Mouse (Mus musculus): ENCODE results near the gene Mfsd5. TPM values are rescaled to one million over a fixed set of nuclear protein-coding genes. Genes with fewer than 3 reads are reported as not detected.

The Mfsd5 gene
- total and polyA plus RNA-seq, 2 experiments from 2014 or later, result 59.3 to 63.5 TPM

DNA sequence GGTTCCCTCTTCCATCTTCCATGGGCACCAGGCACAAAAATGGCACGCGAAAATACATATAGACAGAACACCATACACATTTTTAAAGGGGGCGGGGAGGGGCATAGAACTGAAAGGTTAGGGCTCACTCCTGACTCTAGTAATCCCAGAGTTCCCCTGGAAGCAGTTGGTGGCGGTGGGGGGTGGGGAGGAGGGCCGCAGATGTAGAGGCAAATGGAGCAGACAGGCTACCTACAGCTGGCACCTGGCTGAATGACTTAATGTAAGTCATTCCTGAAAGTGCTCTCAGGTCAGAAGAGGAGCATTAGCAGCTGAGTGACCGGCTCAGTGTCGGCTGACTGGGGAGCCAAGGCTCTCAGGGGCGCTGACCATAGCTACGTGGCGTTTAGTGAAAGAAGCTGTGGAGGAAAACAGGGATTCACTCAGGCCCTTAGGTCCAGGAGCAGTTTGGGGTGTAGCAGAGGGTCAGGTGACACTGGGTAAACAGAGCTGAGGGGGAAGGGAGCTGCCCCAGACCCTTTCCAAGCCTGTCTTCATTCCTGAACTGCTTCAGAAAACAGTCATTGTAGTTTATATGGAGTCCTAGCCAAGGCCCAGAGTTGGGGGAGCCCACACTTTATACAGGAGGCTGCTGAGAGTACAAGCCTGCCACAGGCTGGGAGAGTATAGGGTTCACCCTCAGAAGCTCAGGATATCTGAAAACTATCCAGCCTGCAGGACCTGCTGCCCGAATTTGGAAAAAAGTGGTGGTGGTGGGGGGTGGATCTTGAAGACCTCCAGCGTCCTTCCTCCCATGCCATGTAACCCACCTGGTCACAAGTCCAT, 36.6 kb upstream of the Mfsd5 start:
- no peak for ATAC-seq (ENCODE audit: low FRiP score)
- Histone ChIP-seq H3K9me3 (ENCODE audit: low read length) (no peaks in the 10 kb centered on the region), H3K27ac (ENCODE audit: low read depth, low read length) (no peak overlapping the region), H3K4me2 (ENCODE audit: low read depth, low read length, poor library complexity, severe bottlenecking) (no peak overlapping the region), H3K36me3 (ENCODE audit: insufficient read depth, low read length) (no peaks in the 10 kb centered on the region), H3K9ac (replicated peaks; ENCODE audit: low read length, poor library complexity, severe bottlenecking) (no peak overlapping the region), H3K4me1 (ENCODE audit: insufficient read depth, low read length) (peaks cover 8% of the 10 kb centered on the region; the same call in 1 of the 2 replicates), H3K27me3 (ENCODE audit: insufficient read depth, low read length) (peaks cover 16% of the 10 kb centered on the region), H3K4me3 (ENCODE audit: low read depth, low read length) (no peak overlapping the region)
- 38% methylated on average over 12 of the region's 12 CpGs for WGBS
- no peak for TF ChIP-seq CTCF (IDR thresholded peaks at IDR 0.05)
- no peak for DNase-seq (ENCODE audit: low spot score)

DNA sequence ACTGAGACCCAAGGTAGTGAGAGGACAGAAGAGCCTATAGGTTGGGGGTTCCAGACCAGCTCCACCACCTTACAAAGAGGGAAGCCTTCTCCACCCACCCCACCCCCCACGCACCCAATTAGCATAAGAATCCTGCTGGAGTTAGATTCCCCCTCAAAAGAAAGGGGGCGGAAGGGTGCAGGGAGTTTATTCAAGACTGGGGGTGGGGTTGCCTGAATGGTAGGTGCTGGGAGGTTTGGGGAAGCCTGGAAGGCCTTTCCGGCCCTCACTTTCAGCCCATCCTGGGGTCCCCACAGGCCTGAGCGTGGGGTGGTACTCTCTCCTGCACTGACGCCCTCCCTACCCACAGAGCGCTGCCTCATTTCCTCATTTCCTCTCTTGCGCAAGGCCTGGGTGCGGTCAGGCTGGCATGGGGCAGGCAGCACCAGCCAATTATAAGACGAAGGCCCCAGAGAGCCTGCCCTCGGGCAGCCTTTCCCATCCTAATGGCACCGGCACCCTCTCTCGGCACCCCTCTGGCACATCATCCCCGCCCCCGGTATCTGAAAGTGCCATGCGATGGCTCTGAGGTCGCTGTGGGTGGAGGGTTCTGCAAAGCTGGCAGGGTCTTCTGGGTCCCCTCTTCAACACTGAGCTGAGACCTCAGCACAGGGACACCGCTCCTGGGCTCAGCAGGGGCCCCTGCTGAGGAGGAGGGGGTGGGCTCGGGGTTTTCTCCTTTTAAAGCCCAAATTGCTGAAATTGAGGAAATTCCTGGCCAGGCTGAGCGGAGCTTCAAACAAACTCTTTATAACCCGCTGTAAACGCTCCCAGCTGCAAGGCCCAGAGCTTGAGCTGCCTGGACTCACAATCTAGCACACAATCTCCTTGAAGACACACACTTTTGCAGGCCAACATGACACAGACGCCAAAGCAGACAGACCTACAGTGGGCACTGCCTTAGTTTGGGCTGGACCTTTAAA, 35.7 kb upstream of the Mfsd5 start:
- peak overlapping the region; percentile 33; the same call in 1 of the 2 replicates for H3K9ac ChIP-seq (replicated peaks; ENCODE audit: low read length, poor library complexity, severe bottlenecking)
- no peaks in the 10 kb centered on the region for H3K36me3 ChIP-seq (ENCODE audit: insufficient read depth, low read length)
- no peaks in the 10 kb centered on the region for H3K9me3 ChIP-seq (ENCODE audit: low read length)
- peaks cover 16% of the 10 kb centered on the region for H3K27me3 ChIP-seq (ENCODE audit: insufficient read depth, low read length)
- H3K4me1 ChIP-seq (ENCODE audit: insufficient read depth, low read length), result peaks cover 8% of the 10 kb centered on the region; the same call in 1 of the 2 replicates
- H3K4me3 ChIP-seq (ENCODE audit: low read depth, low read length), result no peak overlapping the region; the same call in 1 of the 2 replicates
- ATAC-seq (ENCODE audit: low FRiP score) (no peak), DNase-seq (ENCODE audit: low spot score) (no peak)
- TF ChIP-seq CTCF (IDR thresholded peaks at IDR 0.05), result no peak
- peak overlapping the region; percentile 32 for H3K4me2 ChIP-seq (ENCODE audit: low read depth, low read length, poor library complexity, severe bottlenecking)
- WGBS, result 20% methylated on average over 22 of the region's 22 CpGs
- H3K27ac ChIP-seq (ENCODE audit: low read depth, low read length), result no peak overlapping the region

DNA sequence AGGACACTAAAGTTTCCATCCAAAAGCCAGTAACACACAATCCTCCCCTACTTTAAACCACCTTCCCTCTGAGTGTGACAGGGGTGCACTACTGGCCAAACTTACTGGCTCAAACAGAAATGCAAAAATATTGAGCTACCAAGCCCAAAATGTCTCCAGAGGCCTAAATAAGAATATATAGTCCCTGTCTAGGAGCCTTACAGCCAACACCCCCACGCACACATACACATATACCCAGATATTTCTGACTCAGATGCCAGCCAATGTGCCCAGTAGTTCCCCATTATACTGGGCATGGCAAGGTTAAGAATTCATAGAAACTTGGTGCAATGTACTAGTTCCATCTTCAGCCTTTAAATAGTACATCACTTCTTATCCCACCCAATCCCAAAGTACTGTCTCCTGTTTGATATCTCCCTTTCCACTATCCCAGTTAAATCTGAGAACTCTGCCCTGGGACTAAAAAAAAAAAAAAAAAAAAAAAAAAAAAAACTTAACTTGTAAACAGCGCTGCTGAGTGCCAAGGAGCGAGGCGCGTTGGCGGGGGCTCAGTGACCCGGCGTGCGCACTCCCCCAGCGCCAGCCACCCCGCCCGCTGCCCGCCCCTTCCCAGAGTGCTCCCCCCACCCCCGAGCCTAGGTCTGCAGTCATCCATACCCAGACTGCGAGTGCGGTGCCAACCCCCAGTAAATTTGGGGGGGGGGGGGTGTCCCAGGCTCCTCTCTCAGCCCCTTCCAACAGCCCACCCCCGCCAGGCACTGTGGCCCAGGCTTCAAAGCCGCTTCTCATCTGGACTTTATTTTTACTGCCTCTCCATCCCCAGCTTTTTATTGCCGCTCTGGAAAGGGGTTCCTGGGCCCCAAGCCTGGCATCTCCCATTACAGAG, 34.7 kb upstream of the Mfsd5 start:
- H3K4me3 ChIP-seq (ENCODE audit: low read depth, low read length), result peak overlapping the region; percentile 50
- WGBS, result 11% methylated on average over 19 of the region's 19 CpGs
- ATAC-seq (ENCODE audit: low FRiP score) (no peak), DNase-seq (ENCODE audit: low spot score) (no peak)
- H3K4me2 ChIP-seq (ENCODE audit: low read depth, low read length, poor library complexity, severe bottlenecking), result peak overlapping the region; percentile 93
- peaks cover 8% of the 10 kb centered on the region; the same call in 1 of the 2 replicates for H3K4me1 ChIP-seq (ENCODE audit: insufficient read depth, low read length)
- no peaks in the 10 kb centered on the region for H3K36me3 ChIP-seq (ENCODE audit: insufficient read depth, low read length)
- peaks cover 16% of the 10 kb centered on the region for H3K27me3 ChIP-seq (ENCODE audit: insufficient read depth, low read length)
- no peaks in the 10 kb centered on the region for H3K9me3 ChIP-seq (ENCODE audit: low read length)
- TF ChIP-seq CTCF (IDR thresholded peaks at IDR 0.05), result no peak
- no peak overlapping the region for H3K9ac ChIP-seq (replicated peaks; ENCODE audit: low read length, poor library complexity, severe bottlenecking)
- no peak overlapping the region for H3K27ac ChIP-seq (ENCODE audit: low read depth, low read length)

- WGBS, result 7% methylated on average over 14 of the region's 14 CpGs
- ATAC-seq (ENCODE audit: low FRiP score), result no peak
- Histone ChIP-seq H3K9me3 (ENCODE audit: low read length) (no peaks in the 10 kb centered on the region), H3K36me3 (ENCODE audit: insufficient read depth, low read length) (no peaks in the 10 kb centered on the region), H3K4me2 (ENCODE audit: low read depth, low read length, poor library complexity, severe bottlenecking) (peak overlapping the region; percentile 93), H3K27ac (ENCODE audit: low read depth, low read length) (no peak overlapping the region), H3K9ac (replicated peaks; ENCODE audit: low read length, poor library complexity, severe bottlenecking) (0 out of 2 replicates have a peak overlapping the region, but pooled peaks have one; percentile 69), H3K27me3 (ENCODE audit: insufficient read depth, low read length) (peaks cover 25% of the 10 kb centered on the region), H3K4me3 (ENCODE audit: low read depth, low read length) (peak overlapping the region; percentile 50), H3K4me1 (ENCODE audit: insufficient read depth, low read length) (peaks cover 8% of the 10 kb centered on the region; the same call in 1 of the 2 replicates)
- no peak for DNase-seq (ENCODE audit: low spot score)
- TF ChIP-seq CTCF (IDR thresholded peaks at IDR 0.05), result no peak
These were observed 33.8 kb upstream of the Mfsd5 start for GRCm38 (mm10) chr15:102245461-102245881.

Data from midbrain, postnatal 0 days (tissue).